Mouse (Mus musculus) small intestine, adult 2 months (tissue): ENCODE measurements around the gene Gaa. TPM values are rescaled to one million over a fixed set of nuclear protein-coding genes. Genes with fewer than 3 reads are reported as not detected.

Experiments
- H3K27ac ChIP-seq: fragments of 200-500 bp; 2 replicates; pipeline ENCODE4 v1.5.1; 2012; ENCODE audit warnings: low read depth, low read length, control low read depth, inconsistent platforms; ENCODE audit not compliant: insufficient read depth
- H3K27me3 ChIP-seq: fragments of 200-500 bp; 2 replicates; pipeline ENCODE4 v1.6.1; 2012; ENCODE audit warnings: mild to moderate bottlenecking, moderate library complexity, low read length, inconsistent platforms; ENCODE audit not compliant: control insufficient read depth, insufficient read depth
- H3K36me3 ChIP-seq: fragments of 200-500 bp; 2 replicates; pipeline ENCODE4 v1.6.1; 2012; ENCODE audit warnings: mild to moderate bottlenecking, low read length, control low read depth, inconsistent platforms; ENCODE audit not compliant: control insufficient read depth, insufficient read depth
- H3K4me1 ChIP-seq: fragments of 200-500 bp; 2 replicates; pipeline ENCODE4 v1.6.1; 2012; ENCODE audit warnings: low read length, inconsistent platforms, mixed read lengths; ENCODE audit not compliant: control insufficient read depth, insufficient read depth, insufficient read length
- H3K4me3 ChIP-seq: fragments of 200-500 bp; 2 replicates; pipeline ENCODE4 v1.5.1; 2012; ENCODE audit warnings: low read depth, mild to moderate bottlenecking, control low read depth, inconsistent platforms, low read length, moderate library complexity
- CTCF ChIP-seq: fragments of 200-500 bp; IDR thresholded peaks from 2 replicates; pipeline ENCODE4 v1.5.1; 2012; ENCODE audit warnings: low read depth, mild to moderate bottlenecking, control low read depth, inconsistent platforms, low read length, moderate library complexity, mixed read lengths; ENCODE audit not compliant: insufficient replicate concordance, insufficient read length; ENCODE audit errors: extremely low read depth
- POLR2A ChIP-seq: fragments of 200-500 bp; IDR thresholded peaks from 2 replicates; pipeline ENCODE4 v1.6.1; 2012; ENCODE audit warnings: low read depth, mild to moderate bottlenecking, control low read depth, inconsistent platforms, low read length, moderate library complexity
- WGBS: fragments of 180-500 bp; shearing (Covaris S2); methylation state at CpG from one replicate; pipeline ENCODE4 v1.1.7; 2018; 5-methylcytosine and 5-hydroxymethylcytosine counted together
- polyA plus RNA-seq: library from polyadenylated mRNA; depleted of rRNA; stranded (reverse); fragments of >200 nt; gene quantifications from 2 replicates; pipeline ENCODE4 v1.2.3, GENCODE M21; 2012

The Gaa gene
- polyA plus RNA-seq, 1 experiment: 35.8 TPM

DNA sequence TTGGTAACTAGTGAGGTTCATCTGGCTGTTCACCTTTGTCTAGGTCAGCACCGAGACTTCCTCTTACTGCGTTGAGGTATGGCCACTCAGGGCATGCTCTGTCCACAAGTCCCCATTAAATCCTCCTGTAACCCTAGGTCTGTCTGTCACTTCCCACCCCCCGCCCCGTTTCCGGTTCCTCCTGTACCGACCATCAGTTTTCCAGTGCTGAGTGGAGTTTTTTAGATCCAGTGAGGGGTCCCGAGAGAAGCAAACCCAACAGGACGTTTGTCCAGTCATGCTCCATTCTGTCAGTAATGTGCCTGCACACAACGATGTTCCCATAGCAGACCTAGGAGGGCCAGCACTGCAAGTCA, 9.5 kb upstream of the Gaa start:
- 60% methylated on average over 9 of the region's 9 CpGs for WGBS
- Histone ChIP-seq H3K27me3 (peaks cover 4% of the 10 kb centered on the region; the same call in 1 of the 2 replicates), H3K4me3 (no peak overlapping the region), H3K27ac (no peak overlapping the region), H3K36me3 (no peaks in the 10 kb centered on the region), H3K4me1 (no peaks in the 10 kb centered on the region)
- TF ChIP-seq POLR2A (no peak), CTCF (no peak)

DNA sequence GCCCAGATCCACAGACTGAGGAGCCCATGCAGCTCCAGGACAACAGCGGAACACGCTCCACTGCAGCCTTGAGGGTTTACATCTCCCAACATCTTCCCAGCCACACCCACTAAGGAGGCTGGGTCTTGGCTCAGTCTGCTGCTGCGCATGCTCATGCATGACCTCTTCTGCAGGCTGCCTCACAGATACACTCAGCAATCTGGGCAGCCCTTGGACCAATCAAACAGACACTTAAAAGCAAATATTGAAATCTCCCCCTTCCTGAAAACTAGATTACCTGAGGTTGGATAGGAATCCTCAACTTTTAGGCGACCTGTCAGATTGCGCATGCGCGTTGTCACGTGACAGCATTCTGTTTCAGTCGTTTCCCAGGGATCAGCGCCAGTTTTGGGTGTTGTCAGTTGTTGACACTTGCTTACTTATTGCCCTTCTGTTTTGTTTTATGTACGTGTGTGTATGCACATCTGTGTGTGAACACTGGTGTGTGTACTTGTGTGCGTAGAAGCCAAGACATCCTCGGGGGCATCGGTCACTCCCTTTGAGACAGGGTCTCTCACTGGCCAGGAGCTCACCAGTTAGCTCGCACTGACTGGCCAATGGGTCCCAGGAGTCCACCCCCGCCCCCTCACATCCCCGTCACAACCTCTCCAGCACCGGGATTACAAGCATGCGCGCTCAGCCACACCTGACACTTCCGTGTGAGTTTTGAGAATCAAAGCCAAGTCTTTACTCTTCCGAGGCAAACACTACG, 8.9 kb upstream of the Gaa start:
- no peaks in the 10 kb centered on the region for H3K27me3 ChIP-seq
- 57% methylated on average over 23 of the region's 23 CpGs for WGBS
- no peaks in the 10 kb centered on the region for H3K36me3 ChIP-seq
- TF ChIP-seq POLR2A: no peak
- no peak for TF ChIP-seq CTCF
- H3K4me1 ChIP-seq: no peaks in the 10 kb centered on the region
- H3K4me3 ChIP-seq: peak overlapping the region; percentile 45
- H3K27ac ChIP-seq: peak overlapping the region; percentile 34; the same call in 1 of the 2 replicates

- Histone ChIP-seq H3K4me3 (no peak overlapping the region), H3K4me1 (no peaks in the 10 kb centered on the region), H3K36me3 (no peaks in the 10 kb centered on the region), H3K27ac (no peak overlapping the region), H3K27me3 (no peaks in the 10 kb centered on the region)
- WGBS: 79% methylated on average over 8 of the region's 8 CpGs
- TF ChIP-seq CTCF (no peak), POLR2A (no peak)
Observed at GRCm38 (mm10) chr11:119259977-119260376, 7.7 kb upstream of the Gaa start.

DNA sequence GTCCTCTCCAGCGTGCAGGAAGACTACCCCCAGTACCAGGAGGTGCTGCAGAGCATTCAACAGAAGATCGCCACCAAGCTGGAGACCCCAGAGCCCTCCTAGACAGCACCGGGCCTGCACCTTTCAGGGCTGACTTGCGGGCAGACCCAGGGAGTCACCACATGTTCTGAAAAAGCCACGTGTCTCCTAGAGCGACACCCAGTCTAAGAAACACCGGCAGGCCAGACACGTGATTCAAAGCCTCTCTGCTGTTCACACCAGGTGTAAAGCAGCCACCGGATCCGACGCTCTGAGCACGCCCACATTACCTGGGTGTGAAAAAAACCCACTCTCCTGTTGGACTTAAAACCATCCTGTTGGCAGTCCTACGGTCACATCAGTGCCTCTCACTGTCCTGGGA, 3.3 kb upstream of the Gaa start:
- Histone ChIP-seq H3K27me3 (no peaks in the 10 kb centered on the region), H3K4me3 (no peak overlapping the region), H3K36me3 (no peaks in the 10 kb centered on the region), H3K4me1 (no peaks in the 10 kb centered on the region; the same call in 1 of the 2 replicates), H3K27ac (no peak overlapping the region)
- 80% methylated on average over 13 of the region's 13 CpGs for WGBS
- TF ChIP-seq CTCF (no peak), POLR2A (no peak)

DNA sequence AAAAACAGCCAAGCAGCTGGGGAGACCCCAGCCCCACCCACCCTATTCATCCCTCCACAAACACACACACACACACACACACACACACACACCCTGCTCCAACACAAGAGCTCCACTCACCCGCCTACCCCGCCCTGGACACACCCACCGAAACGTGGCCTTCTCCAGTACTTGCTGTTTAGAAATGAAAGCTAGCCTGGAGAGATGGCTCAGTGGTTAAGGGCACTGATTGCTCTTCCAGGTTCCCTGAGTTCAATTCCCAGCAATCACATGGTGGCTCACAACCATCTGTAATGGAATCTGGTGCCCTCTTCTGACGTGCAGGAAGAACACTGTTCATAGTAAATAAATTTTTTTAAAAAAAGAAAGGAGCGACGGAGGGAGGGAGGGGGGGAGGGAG, 1.9 kb upstream of the Gaa start:
- WGBS: 50% methylated on average over 7 of the region's 7 CpGs
- H3K27me3 ChIP-seq: no peaks in the 10 kb centered on the region
- no peak overlapping the region for H3K27ac ChIP-seq
- TF ChIP-seq CTCF: no peak
- no peak for TF ChIP-seq POLR2A
- H3K4me3 ChIP-seq: no peak overlapping the region
- H3K4me1 ChIP-seq: no peaks in the 10 kb centered on the region; the same call in 1 of the 2 replicates
- H3K36me3 ChIP-seq: no peaks in the 10 kb centered on the region

GRCm38 (mm10) chr11:119267241-119267674, 429 bp upstream of the Gaa start:
- no peak overlapping the region for H3K4me3 ChIP-seq
- 44% methylated on average over 6 of the region's 6 CpGs for WGBS
- no peak overlapping the region for H3K27ac ChIP-seq
- H3K36me3 ChIP-seq: no peaks in the 10 kb centered on the region
- H3K4me1 ChIP-seq: no peaks in the 10 kb centered on the region; the same call in 1 of the 2 replicates
- H3K27me3 ChIP-seq: no peaks in the 10 kb centered on the region
- no peak for TF ChIP-seq POLR2A
- TF ChIP-seq CTCF: no peak

DNA sequence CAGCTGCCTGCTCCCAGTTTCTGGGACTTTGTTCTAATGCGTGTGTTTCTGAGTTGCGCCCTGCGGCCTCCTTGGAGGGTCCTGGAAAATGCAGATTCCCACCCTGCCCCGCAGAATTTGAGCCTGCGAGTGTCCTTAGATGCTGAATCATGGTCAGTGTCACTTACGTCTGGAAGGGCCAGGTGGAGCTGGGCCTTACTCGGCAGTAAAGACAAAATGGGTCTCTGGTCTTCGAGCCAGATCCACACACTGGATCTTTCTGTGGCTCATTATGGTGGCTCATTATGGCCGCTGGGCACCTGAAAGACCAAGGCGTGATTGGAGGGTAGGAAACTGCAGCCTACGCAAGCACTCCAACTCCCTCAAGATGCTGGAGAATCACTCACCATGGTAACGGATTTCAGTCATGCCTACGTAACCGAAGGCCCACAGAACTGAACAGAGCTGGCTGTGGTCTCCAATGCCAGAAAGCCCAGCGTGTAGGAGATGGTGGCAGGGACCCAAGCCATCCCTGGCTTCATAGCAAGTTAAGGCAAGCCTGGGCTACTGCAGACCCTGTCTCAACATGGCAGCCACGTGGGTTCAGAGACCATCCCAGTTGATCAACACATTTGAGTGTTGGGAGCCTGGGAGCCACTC, 989 bp downstream of the Gaa start:
- WGBS: 81% methylated on average over 16 of the region's 16 CpGs
- H3K27ac ChIP-seq: no peak overlapping the region
- no peak for TF ChIP-seq CTCF
- no peak for TF ChIP-seq POLR2A
- no peaks in the 10 kb centered on the region; the same call in 1 of the 2 replicates for H3K4me1 ChIP-seq
- H3K27me3 ChIP-seq: no peaks in the 10 kb centered on the region
- no peaks in the 10 kb centered on the region for H3K36me3 ChIP-seq
- H3K4me3 ChIP-seq: peak overlapping the region; percentile 72
